Mouse (Mus musculus) heart, postnatal 0 days (tissue): ENCODE measurements around the gene Prickle1.

Experiments
- CTCF ChIP-seq: IDR thresholded peaks from 2 replicates; pipeline ENCODE4 v1.5.1; 2016; ENCODE audit warnings: antibody characterized with exemption, control low read depth, low read depth
- EP300 ChIP-seq: IDR thresholded peaks from 2 replicates; pipeline ENCODE4 v1.6.1; 2016; ENCODE audit warnings: antibody characterized with exemption, low read depth

- TF ChIP-seq CTCF (no peak), EP300 (no peak)
Measured at GRCm38 (mm10) chr15:93610288-93610687, 14.6 kb upstream of the Prickle1 start.
